Mouse (Mus musculus) G1E (cell line): ENCODE data around the gene Plxnd1.

Experiments used
- CTCF ChIP-seq: IDR thresholded peaks from 2 replicates; pipeline ENCODE4 v1.5.1; 2012; ENCODE audit warnings: low read depth, low read length, inconsistent platforms, mixed read lengths
- GATA2 ChIP-seq: IDR thresholded peaks from 2 replicates; pipeline ENCODE4 v1.6.1; 2012; ENCODE audit warnings: low read depth, low read length, inconsistent platforms, borderline replicate concordance
- POLR2AphosphoS5 ChIP-seq: IDR thresholded peaks from 2 replicates; pipeline ENCODE4 v1.6.1; 2012; ENCODE audit warnings: low read depth, low read length, inconsistent platforms; ENCODE audit not compliant: insufficient replicate concordance

- no peak for TF ChIP-seq GATA2
- no peak for TF ChIP-seq CTCF
- TF ChIP-seq POLR2AphosphoS5, result no peak
Measured at GRCm38 (mm10) chr6:115916611-115917010, 78.2 kb downstream of the Plxnd1 start.
